Mouse (Mus musculus) midbrain, embryonic 10.5 days (tissue): Measurements from ENCODE around the gene Ctrb1. TPM values are rescaled to one million over a fixed set of nuclear protein-coding genes. Genes with fewer than 3 reads are reported as not detected.

Experiments
- DNase-seq: peaks from one replicate; pipeline ENCODE4 v3.0.0-alpha.2; 2017; ENCODE audit warnings: low spot score
- H3K27ac ChIP-seq: fragments of 300-500 bp; sonication (generic); replicated peaks from 2 replicates; pipeline ENCODE4 v1.5.1; 2016; ENCODE audit warnings: mild to moderate bottlenecking
- H3K27me3 ChIP-seq: fragments of 300-500 bp; sonication (generic); 2 replicates; pipeline ENCODE4 v1.6.1; 2016; ENCODE audit warnings: low read depth, mild to moderate bottlenecking; ENCODE audit not compliant: poor library complexity, severe bottlenecking
- H3K36me3 ChIP-seq: fragments of 300-500 bp; sonication (generic); 2 replicates; pipeline ENCODE4 v1.6.1; 2016; ENCODE audit warnings: mild to moderate bottlenecking, moderate library complexity
- H3K4me1 ChIP-seq: fragments of 300-500 bp; sonication (generic); 2 replicates; pipeline ENCODE4 v1.6.1; 2016
- H3K4me3 ChIP-seq: fragments of 300-500 bp; sonication (generic); 2 replicates; pipeline ENCODE4 v1.5.1; 2016; ENCODE audit warnings: mild to moderate bottlenecking, moderate library complexity
- H3K9me3 ChIP-seq: fragments of 300-500 bp; sonication (generic); replicated peaks from 2 replicates; pipeline ENCODE4 v1.6.1; 2016; ENCODE audit warnings: mild to moderate bottlenecking
- WGBS: fragments of 180-500 bp; shearing (Covaris S2); methylation state at CpG from one replicate; pipeline ENCODE4 v1.1.7; 2016; 5-methylcytosine and 5-hydroxymethylcytosine counted together
- polyA plus RNA-seq: library from polyadenylated mRNA; unstranded; fragments of >200 nt; fragmentation: Nextera tagmentation; extraction: Ambion mirVana; gene quantifications from 2 replicates; pipeline ENCODE4 v1.2.1, GENCODE M21; 2016

Gene Ctrb1
- not detected in 2 replicates for polyA plus RNA-seq

- no peak for DNase-seq
- Histone ChIP-seq H3K36me3 (no peaks in the 10 kb centered on the region), H3K4me1 (peaks cover 6% of the 10 kb centered on the region; the same call in 1 of the 2 replicates), H3K4me3 (no peak within 1 kb of the TSS), H3K9me3 (no peaks in the 10 kb centered on the region), H3K27ac (no peak within 1 kb of the TSS), H3K27me3 (no peaks in the 10 kb centered on the region)
- WGBS = 86% methylated on average over 2 of the region's 2 CpGs
These were observed at the start of gene Ctrb1 for GRCm38 (mm10) chr8:111690960-111691445. TSS of gene Ctrb1 (minus strand) at chr8:111691010.

GRCm38 (mm10) chr8:111740301-111740711 is 49.5 kb upstream of the Ctrb1 start:
- 79% methylated on average over 7 of the region's 7 CpGs for WGBS
- H3K27me3 ChIP-seq = peaks cover 8% of the 10 kb centered on the region
- no peak for DNase-seq
- peak overlapping the region; percentile 71 for H3K27ac ChIP-seq
- no peak overlapping the region for H3K4me3 ChIP-seq
- peaks cover 12% of the 10 kb centered on the region; the same call in 1 of the 2 replicates for H3K36me3 ChIP-seq
- H3K4me1 ChIP-seq = peaks cover 96% of the 10 kb centered on the region
- H3K9me3 ChIP-seq = no peaks in the 10 kb centered on the region

DNA sequence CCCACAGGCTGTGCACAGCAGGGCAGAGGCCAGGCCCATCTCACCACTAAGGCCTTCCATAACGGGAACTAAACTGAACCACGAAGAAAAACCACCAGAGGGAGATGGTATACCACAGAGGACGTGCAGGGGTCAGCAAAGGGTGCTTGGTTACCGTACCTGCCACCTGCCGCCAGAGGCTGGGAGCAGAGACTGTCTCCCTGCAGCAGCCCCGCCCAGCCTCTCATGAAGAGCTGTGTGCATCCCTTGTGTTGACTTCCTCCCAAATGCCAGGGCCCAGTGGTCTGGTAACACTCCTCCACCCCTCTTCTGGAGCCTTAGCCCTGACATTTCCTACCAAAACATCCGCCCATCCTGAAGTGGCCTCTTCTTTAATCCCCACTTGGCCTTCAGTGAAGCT is 48.8 kb upstream of the Ctrb1 start:
- peaks cover 3% of the 10 kb centered on the region for H3K27me3 ChIP-seq
- peak overlapping the region; percentile 20 for H3K4me3 ChIP-seq
- H3K27ac ChIP-seq = peak overlapping the region; percentile 71
- H3K36me3 ChIP-seq = peaks cover 12% of the 10 kb centered on the region; the same call in 1 of the 2 replicates
- H3K9me3 ChIP-seq = no peaks in the 10 kb centered on the region
- no peak for DNase-seq
- 46% methylated on average over 7 of the region's 7 CpGs for WGBS
- peaks cover 96% of the 10 kb centered on the region for H3K4me1 ChIP-seq

DNA sequence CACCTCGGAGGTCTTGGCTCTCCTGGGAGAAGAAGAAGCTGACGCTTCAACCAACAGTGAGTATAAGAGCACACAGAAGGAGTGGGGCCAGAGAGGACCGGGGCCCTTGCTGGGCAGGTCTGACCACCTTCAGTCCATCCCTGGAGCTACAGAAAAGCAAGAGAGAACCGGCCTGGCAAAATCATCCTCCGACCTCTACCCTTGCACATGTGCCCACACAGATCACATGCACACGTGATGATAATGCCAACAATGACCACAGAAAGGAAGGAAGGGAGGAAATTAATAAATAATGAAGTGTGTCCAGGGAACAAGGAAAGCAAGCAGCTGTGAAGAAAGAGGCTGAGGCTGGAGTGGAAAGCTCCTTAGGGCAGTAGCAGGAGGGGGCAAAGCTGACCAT is 48.1 kb upstream of the Ctrb1 start:
- Histone ChIP-seq H3K9me3 (no peaks in the 10 kb centered on the region), H3K27me3 (no peaks in the 10 kb centered on the region), H3K4me3 (no peak overlapping the region), H3K27ac (peak overlapping the region; percentile 71), H3K36me3 (peaks cover 12% of the 10 kb centered on the region; the same call in 1 of the 2 replicates), H3K4me1 (peaks cover 96% of the 10 kb centered on the region)
- 84% methylated on average over 6 of the region's 6 CpGs for WGBS
- no peak for DNase-seq

GRCm38 (mm10) chr8:111736321-111736720 is 45.5 kb upstream of the Ctrb1 start:
- Histone ChIP-seq H3K4me1 (peaks cover 97% of the 10 kb centered on the region), H3K27me3 (no peaks in the 10 kb centered on the region), H3K27ac (peak overlapping the region; percentile 91), H3K36me3 (peaks cover 12% of the 10 kb centered on the region; the same call in 1 of the 2 replicates), H3K9me3 (no peaks in the 10 kb centered on the region), H3K4me3 (no peak overlapping the region)
- 66% methylated on average over 7 of the region's 7 CpGs for WGBS
- DNase-seq = no peak

DNA sequence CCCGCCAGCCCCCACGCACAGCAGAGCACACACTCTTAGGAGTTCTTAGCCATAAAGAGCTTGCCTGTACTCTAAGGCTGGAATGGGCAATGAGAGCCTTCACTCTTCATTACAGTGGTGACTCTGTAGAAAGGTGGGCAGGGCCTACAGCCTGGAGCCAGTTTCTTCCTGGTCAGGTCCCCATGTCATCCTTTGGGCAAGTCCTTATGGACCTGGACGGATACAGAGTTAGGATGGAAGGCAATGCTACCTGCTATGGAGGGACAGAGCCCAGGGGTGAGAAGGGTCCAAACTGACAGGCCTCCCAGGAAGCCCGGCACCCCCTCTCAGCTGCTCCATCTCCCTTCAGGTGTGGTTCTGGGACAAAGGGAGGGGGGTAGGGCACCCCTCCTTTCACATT is 45.0 kb upstream of the Ctrb1 start:
- peaks cover 12% of the 10 kb centered on the region; the same call in 1 of the 2 replicates for H3K36me3 ChIP-seq
- H3K4me1 ChIP-seq = peaks cover 97% of the 10 kb centered on the region
- H3K27me3 ChIP-seq = no peaks in the 10 kb centered on the region
- H3K4me3 ChIP-seq = peak overlapping the region; percentile 0; the same call in 1 of the 2 replicates
- 77% methylated on average over 4 of the region's 4 CpGs for WGBS
- H3K9me3 ChIP-seq = no peaks in the 10 kb centered on the region
- no peak for DNase-seq
- H3K27ac ChIP-seq = peak overlapping the region; percentile 91

DNA sequence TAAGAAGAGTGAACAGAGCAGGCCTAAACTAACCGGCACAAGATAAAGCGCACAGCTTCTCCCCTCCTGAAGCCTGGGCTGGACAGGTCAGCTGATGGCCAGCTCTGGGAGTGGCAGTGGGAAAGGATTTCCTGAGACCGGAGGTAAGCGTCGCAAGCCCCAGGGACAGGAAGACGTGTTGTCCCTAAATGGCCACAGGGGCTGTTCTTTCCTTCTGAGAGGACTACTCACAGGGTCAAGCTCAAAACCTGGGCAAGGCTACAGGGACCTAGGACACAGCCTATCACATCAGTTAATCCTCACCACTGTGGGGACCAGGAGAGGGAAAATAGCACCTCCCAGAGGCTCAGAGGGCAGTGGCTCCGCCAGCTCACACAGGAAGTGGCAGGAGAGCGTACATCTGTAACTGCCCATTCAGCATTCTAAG is 44.5 kb upstream of the Ctrb1 start:
- peak overlapping the region; percentile 91 for H3K27ac ChIP-seq
- H3K36me3 ChIP-seq = peaks cover 12% of the 10 kb centered on the region; the same call in 1 of the 2 replicates
- H3K9me3 ChIP-seq = no peaks in the 10 kb centered on the region
- no peaks in the 10 kb centered on the region for H3K27me3 ChIP-seq
- H3K4me3 ChIP-seq = peak overlapping the region; percentile 0; the same call in 1 of the 2 replicates
- WGBS = 61% methylated on average over 8 of the region's 8 CpGs
- H3K4me1 ChIP-seq = peaks cover 97% of the 10 kb centered on the region
- DNase-seq = no peak

- no peaks in the 10 kb centered on the region for H3K9me3 ChIP-seq
- 49% methylated on average over 6 of the region's 6 CpGs for WGBS
- peaks cover 97% of the 10 kb centered on the region for H3K4me1 ChIP-seq
- DNase-seq = no peak
- H3K4me3 ChIP-seq = 0 out of 2 replicates have a peak overlapping the region, but pooled peaks have one; percentile 5
- no peaks in the 10 kb centered on the region for H3K27me3 ChIP-seq
- H3K36me3 ChIP-seq = peaks cover 8% of the 10 kb centered on the region; the same call in 1 of the 2 replicates
- H3K27ac ChIP-seq = peak overlapping the region; percentile 91
These were observed 43.6 kb upstream of the Ctrb1 start for GRCm38 (mm10) chr8:111734244-111734960.

DNA sequence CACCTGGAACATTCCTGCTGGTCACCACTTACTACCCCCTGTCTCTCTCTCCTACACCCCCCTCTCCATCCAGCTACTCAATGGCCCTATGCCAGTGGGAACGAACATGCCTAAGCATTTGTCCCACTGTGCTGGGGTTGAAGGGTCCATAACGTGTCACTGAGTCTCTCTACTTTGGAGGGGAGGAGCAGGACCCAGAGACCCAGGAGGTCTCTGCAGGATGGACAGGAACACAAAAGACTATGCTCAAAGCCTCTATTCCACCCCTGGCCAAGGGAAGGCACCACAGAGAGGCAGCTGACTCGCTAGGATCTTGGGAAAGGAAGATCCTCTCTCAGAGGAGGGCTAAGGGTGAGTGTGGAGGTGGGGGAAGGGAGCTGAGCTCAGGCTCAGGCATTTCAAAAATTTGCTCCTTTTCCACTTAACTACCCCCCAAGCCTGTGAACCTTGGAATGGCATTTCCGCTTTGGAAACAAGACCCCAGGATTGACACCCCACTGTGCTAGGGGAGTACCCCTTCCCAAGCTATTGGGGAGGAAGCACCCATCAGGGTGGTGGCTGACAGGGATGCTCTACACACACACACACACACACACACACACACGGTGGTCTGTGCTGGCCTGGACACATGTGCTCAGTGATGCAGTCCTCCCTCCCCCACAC is 42.9 kb upstream of the Ctrb1 start:
- peaks cover 6% of the 10 kb centered on the region; the same call in 1 of the 2 replicates for H3K36me3 ChIP-seq
- peaks cover 91% of the 10 kb centered on the region for H3K4me1 ChIP-seq
- H3K4me3 ChIP-seq = peak overlapping the region; percentile 5; the same call in 1 of the 2 replicates
- H3K27ac ChIP-seq = peak overlapping the region; percentile 91
- H3K27me3 ChIP-seq = no peaks in the 10 kb centered on the region
- WGBS = 7% methylated on average over 5 of the region's 5 CpGs
- H3K9me3 ChIP-seq = no peaks in the 10 kb centered on the region
- DNase-seq = peak; percentile 44

- no peaks in the 10 kb centered on the region for H3K27me3 ChIP-seq
- H3K4me3 ChIP-seq = peak overlapping the region; percentile 85
- 33% methylated on average over 10 of the region's 10 CpGs for WGBS
- H3K9me3 ChIP-seq = no peaks in the 10 kb centered on the region
- no peak for DNase-seq
- peak overlapping the region; percentile 91 for H3K27ac ChIP-seq
- peaks cover 90% of the 10 kb centered on the region for H3K4me1 ChIP-seq
- peaks cover 10% of the 10 kb centered on the region; the same call in 1 of the 2 replicates for H3K36me3 ChIP-seq
These were observed 41.7 kb upstream of the Ctrb1 start for GRCm38 (mm10) chr8:111732406-111733085.

DNA sequence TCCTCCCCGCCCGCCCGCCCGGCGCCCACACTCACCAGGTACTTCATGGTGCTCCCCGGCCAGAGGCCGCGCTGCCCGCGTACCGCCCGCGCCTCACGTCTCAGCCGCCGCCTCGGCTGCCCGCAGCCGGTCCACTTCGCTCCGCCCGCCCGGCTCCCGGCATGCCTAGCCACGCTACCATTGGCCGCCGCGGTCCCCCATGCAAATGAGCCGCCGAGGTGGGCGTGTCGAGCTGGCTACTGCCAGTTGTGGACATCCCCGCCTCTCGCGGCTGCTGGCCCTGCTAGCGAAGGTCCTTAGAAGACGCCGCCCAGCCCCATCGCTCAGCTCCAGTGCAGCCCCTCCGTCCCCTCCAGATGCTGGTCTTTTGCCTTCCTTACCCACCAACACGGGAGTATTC is 41.2 kb upstream of the Ctrb1 start:
- Histone ChIP-seq H3K27ac (peak overlapping the region; percentile 91), H3K4me1 (peaks cover 85% of the 10 kb centered on the region), H3K27me3 (no peaks in the 10 kb centered on the region), H3K9me3 (no peaks in the 10 kb centered on the region), H3K4me3 (peak overlapping the region; percentile 85), H3K36me3 (peaks cover 6% of the 10 kb centered on the region; the same call in 1 of the 2 replicates)
- peak; percentile 98 for DNase-seq
- 0% methylated on average over 41 of the region's 41 CpGs for WGBS
